Mouse (Mus musculus) megakaryocyte progenitor cell, adult 5-6 weeks (primary cell): Measurements from ENCODE around the gene Rps6kc1. TPM values are rescaled to one million over a fixed set of nuclear protein-coding genes. Genes with fewer than 3 reads are reported as not detected.

Experiments used
- ATAC-seq: replicated peaks from 2 replicates; pipeline ENCODE4 v1.8.0; 2016; ENCODE audit warnings: mild to moderate bottlenecking, moderate TSS enrichment, inconsistent platforms; ENCODE audit not compliant: poor library complexity
- total RNA-seq, 2 experiments: library from RNA; stranded (forward) in 1 of 2; stranded (reverse) in 1 of 2; fragments of 157-497, 149-512 nt in 1 of 2; fragments of 200-1000 nt in 1 of 2; gene quantifications; 2 replicates each; pipeline versions ENCODE4 v1.2.3 to v1.2.4; 2015 to 2017

The Rps6kc1 gene
- total RNA-seq, 2 experiments from 2014 or later: 7.2 to 8.7 TPM

DNA sequence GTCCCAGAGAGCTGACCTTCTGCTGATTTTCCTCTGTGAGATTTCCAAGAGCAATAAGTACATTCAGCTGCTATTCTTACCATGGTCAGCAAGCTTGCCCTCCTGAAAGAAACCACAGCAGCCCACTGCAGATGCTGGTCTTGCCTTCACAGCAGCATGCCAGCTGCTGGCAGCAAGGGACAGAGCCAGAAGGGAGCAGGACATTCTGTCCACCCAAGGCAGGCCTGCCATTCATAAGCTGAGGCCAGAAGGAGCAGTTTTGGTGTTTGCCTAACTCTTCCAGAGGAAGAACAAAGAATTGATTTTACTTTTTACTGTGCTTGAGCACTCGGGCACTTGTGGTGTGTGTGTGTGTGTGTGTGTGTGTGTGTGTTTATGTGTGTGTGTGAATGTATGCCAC is 143.3 kb downstream of the Rps6kc1 start:
- ATAC-seq: no peak

DNA sequence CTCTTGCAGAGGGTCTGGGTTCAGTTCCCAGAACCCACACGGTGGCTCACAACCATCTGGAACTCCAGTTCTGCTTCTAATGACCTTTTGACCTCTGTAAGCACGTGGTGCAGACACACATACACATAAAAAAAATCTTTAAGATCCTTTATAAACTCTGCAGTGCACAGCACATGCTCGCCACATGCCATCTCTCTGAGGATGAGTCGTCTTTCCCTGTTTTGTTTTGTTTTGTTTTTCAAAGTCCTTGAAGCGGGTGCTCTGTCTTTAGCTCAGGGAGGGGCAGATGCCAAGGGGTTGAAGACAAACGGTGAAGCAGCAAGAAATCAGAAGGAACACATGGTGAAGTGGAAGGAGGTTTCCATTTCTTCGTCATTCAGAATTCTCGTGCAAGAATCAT is 143.9 kb downstream of the Rps6kc1 start:
- no peak for ATAC-seq

DNA sequence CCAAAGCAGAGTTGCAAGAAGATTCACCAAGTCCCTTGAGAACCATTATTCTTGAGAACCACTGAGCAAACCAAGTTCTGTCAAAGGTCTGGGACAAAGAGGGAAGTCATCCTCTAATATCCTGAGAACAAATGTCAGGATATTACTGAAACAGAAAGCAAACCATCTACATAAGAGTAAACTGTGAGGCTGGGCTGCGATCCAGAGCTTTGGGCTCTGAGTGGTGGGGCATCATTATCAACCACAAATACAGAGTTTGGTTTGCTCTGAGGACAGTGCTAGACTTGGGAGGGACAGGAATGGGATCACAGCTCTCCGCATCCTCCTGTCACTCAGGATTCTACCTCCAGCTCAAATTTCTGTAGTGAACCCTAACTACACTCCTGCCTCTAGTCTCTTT is 144.8 kb downstream of the Rps6kc1 start:
- ATAC-seq: no peak

DNA sequence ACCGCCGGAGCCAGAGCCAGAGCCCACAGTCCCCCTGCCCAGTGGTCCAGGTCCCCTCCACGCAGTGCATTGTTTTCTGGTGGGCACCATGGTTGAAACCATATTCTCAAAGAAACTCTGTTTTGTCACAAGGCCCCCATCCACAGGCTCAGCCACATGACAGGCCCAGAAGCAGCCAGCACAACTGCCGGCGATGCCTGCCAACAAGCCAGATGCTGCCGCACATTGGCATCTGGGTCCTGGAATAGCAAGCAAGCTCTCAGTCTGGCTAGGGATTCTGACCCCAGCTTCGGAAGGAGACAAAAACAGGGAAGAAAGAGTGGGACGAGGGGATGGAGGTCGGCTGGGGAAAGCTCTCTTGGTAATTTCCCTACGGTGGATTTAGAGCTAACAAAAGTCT is 147.8 kb downstream of the Rps6kc1 start:
- no peak for ATAC-seq

DNA sequence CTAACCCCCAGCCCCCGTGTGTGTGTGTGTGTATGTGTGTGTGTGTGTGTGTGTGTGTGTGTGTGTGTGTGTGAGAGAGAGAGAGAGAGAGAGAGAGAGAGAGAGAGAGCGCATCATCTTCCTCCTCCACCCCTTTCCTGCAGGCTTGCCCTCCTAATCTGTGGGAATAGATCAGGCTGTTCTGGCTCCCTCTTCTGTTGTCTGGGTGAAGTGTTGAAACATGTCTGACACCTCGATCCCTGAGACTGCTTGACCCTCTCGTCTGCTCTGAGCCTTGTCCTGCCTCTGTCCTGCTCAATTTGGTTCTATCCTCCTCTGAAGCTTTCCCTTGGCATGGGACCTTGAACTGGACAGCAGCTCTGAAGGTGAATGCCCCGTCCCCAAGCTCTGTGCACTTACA is 149.8 kb downstream of the Rps6kc1 start:
- ATAC-seq: 0 out of 2 replicates have a peak, but pooled peaks have one; percentile 38

DNA sequence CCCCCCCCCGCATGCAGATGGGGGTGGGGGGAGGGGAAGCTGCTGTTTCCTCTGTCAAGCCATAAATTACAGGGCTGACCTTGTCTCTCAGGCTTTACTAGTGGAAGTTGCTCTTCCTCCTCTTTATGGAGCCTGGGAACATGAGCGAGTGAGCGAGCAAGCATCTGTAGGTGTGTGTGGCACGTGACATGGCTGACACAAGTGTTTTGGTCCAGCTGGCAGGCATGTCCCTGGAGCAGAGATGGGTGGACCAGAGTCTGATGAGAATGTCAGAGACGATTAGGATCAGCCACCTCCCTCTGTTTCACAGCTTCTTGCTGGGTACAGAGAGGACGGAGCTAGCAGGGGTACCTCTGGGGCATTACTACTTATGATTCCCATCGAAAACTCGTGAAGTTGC is 153.7 kb downstream of the Rps6kc1 start:
- no peak for ATAC-seq

DNA sequence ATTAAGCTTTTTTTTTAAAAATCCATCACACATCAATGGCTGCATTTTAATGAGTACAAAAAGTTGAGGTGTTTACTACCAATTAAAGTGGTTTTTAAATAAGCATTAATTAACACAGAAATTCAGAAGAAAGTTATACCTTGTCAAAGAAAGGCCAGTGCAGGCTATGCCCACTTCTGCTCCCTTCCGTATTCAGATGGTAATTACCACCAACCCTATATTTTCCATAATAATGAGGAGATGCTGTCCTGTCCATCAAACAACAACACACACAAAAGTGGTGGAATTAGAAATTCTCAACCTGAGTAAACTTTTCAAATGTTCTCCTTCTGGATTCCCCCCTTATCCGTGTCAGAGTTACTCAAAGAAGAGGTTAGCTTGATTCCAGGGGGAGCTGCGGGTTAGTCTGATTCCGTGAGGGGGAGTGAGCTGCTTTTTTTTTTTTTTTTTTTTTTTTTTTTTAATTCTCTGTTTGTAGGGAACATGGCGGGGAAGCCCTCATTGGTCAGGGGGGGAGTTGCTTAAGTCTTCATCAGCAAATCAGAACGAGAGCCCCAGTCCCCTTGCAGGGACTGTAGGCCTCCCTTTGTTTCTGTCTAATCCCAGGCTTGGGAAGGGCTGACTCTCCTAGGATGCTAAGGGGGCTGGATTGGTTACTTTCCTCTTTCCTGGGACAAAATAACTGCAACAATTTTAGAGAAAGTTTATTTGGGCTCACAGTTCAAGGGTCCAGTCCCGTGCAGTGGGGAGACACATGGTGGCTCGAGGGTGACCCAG is 159.6 kb downstream of the Rps6kc1 start:
- ATAC-seq: no peak

DNA sequence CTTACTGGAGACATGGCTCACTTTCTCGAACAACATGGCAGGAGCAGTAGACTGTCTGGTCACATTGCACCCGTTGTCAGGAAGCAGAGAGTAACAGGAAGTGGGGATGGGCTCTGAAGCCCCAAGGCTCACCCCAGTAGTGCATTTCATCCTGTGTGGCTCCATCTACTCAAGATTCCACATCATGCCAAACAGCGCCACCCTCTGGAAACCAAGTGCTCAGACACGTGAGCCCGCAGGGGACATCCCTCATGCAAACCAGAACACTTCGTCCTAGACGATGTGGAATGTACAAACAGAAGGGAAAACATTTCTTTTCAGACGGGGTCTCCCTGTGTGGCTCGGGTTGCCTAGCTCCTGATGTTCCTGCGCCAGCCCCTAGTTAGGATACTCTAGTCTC is 162.6 kb downstream of the Rps6kc1 start:
- ATAC-seq: no peak

DNA sequence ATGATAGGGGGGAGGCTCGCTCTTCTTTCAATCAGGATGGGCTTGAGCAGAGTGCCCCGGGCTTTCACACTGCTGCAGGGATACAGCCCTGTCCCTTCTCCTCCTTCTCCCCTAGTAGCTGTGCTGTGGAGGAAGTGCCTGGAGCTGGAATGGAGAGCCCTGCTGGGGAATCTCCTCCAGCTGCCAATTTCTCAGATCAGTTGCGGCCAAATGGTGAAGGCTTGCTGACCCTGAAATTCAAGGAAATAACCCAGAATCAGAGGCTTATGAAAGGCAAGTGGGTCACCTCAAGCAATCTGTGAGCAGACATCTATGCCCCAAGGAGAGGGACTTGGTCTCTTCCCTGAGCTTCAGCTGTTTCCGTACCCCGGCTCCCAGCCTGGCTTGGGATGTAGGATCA is 170.1 kb downstream of the Rps6kc1 start:
- no peak for ATAC-seq

DNA sequence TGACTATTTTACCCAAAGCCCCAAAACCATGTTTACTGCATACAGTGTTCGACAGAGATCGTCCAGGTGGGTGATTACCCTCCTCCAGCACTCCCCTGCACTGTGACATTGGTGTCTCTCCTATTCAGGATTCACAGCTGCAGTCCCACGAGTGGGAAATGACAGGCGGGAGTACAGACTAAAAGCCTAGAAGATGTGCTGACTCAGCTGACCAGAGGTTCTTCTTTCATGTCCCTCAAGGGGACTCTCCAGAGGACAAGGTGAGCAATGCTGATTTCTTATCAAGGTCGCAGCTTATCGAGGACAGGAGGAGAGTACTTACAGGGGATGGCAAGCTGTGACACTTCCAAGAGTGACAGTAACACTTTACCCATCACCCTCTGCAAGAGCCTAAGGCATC is 178.8 kb downstream of the Rps6kc1 start:
- ATAC-seq: no peak

DNA sequence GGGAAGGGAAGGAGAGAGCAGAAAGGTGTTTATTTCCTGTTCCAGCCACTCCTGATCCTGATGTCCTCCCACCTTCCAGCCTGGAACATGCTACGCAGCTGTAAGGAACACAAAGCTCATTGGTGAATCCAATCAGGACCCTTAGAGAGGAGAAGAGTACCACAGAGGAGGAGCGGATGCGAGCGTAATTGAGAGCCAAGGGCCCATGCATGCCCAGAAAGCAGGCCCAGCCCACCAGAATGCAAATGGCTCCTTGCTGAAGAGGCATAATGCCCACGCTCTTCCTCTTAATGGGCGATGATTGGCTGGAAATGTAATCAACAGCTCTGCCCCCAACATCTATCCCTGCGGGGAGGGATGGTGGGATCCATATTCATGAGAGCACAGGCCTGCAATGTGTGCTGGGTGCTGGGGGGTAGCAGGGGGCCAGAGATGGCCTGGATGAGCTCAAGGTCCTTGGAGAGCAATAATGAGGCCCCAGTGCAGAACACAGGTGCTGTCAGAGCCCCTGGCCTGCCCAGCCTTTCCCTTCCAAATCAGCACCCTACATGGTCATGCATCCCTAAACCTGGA is 182.0 kb downstream of the Rps6kc1 start:
- ATAC-seq: no peak

DNA sequence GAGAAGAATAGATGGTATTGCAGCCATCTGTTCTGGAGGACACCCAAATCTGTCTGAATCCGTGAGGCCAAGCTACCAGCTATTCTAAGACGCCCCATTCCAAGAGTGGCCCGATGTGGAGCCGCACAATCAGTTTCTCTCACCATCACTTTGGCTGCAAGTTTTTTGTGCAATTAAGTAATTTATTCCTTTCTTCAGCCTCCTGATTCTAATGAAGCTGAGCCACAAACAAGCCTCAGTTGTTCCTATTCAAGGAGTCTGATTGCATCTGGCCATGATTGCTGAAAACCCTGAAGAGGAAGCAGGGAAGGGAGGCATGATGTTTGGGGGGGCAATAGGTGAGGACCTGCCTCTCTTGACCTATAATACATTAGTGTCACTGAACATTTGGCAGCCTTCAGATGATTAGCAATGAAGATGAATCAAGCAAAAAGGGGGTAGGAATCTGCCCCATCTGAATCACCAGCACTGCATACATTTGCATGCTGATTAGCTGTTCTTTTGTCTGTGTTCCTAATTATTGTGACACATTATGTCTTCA is 183.4 kb downstream of the Rps6kc1 start:
- ATAC-seq: no peak

DNA sequence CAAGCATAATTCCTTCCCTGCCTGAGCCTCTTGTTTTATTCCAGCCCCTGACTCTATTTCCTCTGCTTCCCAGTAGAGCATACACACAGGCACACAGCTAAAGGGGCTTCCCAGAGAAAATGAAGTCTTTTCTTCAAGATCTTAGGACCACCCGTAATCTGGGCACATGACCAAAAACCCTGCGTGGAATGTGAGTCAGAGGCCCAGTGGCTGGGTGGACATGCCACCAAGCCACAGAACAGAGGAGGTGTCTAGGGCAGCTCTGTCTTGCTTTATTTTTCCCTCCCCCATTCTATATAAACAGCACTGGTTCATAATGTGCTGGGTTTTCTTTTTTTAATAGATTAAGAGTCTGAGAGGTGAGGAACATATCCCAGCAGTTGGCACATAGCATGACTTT is 184.2 kb downstream of the Rps6kc1 start:
- ATAC-seq: no peak

DNA sequence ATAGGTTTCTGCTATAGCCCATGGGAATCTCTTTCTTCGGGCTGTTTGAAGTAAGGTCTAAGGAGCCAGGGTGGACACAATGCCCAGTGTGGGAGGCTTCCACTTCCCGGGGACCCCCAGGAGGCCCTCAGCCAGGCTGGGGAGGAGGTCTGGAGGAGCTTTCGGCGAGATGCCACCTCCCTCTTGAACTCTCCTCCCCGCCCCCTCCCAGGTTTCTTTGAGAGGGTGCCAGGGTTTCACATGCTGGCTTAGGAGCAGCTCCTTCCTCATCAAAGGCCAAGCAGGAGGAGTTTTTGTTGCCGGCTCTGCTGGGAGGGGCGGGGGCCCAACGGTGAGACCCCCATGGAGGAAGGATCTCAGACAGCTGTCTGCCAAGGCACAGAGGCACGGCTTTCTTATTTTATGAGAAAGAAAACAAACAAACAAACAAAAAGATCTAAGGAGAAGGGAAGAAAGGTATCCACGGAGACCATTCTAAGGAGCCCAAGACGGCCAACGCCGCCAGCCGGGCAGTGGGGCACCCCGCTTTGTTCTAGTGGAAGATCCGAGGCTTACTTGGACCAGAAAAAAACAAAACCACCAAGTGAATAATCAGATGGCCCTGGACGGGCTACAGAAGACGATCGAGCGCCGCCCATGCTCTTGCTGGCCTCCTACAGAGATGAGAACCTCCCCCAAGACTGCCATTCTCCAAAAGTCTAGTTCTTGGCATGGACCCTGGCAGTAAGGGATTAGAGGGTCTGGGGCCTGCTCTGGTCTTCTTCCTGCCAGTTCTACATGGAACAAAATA is 186.8 kb downstream of the Rps6kc1 start:
- no peak for ATAC-seq

DNA sequence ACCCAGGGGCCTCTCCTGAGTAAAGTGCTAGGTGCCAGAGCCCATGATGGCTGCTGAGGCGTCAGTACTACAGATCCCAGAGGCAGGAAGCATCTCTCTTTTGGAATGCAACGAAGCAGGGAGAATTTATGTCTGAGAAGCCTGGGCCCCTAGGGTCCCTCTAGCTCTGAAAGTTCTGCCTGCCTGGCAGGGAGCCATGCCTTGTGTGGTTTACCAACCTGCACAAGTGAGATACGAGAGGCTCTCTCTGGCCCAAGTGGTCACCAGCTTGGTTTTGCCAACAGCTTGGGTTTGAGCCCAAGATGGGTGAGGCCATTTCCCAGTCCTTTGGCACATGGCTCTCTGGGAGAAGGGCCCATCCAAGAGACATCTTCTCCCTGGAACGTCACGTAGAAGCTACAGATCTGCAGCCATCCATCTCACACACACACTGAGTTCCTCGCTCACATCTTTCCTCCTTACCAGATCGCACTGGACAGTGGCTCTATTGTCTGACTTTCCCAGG is 187.6 kb downstream of the Rps6kc1 start:
- no peak for ATAC-seq

DNA sequence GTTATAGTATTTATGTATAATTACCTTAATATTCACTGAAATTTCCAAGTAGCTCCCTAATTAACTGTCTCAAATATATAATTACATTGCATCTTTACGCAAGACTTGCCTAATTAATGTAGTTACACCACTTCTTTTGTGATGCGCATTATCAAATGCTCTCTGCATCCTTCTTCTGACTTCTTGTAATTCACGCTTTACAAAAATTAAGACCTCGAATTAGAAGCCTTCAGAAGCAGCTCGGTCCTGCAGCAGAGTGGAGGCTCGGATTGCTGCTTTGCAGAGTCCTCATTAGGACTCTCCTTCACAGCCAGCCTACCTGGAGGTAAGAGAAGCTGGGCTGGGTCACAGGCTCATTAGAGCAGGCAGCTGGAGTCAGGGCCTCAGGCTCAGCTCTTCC is 197.7 kb downstream of the Rps6kc1 start:
- no peak for ATAC-seq

DNA sequence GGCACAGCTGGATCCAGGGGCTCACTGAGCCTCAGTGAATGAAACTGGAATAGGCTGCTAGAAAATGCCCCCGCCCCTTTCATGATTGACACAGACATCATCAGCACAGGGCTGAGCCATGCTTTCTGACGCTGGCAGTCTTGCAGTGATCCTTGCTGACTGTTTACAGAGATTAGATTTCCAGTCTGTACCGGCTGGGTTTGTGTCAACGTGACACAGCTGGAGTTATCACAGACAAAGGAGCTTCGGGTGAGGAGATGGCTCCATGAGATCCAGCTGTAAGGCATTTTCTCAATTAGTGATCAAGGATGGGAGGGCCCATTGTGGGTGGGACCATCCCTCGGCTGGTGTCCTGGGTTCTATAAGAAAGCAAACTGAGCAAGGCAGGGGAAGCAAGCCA is 214.0 kb downstream of the Rps6kc1 start:
- no peak for ATAC-seq

DNA sequence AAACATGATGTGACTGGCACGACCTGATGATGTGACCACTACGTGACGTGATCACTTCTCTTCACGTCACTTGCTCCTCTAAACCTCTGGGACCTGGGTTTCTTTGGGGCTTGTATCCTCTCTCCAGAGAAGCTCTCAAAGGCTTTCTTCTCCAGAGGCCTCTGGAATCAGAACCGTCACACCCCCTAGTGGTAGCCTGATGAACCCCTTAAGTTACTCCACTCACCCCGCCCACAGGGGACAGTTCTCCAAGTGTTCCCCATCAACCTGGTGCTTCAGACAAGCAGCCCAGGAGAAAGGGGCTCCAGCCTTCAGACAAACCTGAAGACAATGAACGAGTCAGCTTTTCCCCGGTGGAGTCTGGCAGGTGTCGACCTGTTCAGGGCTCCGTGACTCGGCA is 216.0 kb downstream of the Rps6kc1 start:
- ATAC-seq: peak; percentile 71

DNA sequence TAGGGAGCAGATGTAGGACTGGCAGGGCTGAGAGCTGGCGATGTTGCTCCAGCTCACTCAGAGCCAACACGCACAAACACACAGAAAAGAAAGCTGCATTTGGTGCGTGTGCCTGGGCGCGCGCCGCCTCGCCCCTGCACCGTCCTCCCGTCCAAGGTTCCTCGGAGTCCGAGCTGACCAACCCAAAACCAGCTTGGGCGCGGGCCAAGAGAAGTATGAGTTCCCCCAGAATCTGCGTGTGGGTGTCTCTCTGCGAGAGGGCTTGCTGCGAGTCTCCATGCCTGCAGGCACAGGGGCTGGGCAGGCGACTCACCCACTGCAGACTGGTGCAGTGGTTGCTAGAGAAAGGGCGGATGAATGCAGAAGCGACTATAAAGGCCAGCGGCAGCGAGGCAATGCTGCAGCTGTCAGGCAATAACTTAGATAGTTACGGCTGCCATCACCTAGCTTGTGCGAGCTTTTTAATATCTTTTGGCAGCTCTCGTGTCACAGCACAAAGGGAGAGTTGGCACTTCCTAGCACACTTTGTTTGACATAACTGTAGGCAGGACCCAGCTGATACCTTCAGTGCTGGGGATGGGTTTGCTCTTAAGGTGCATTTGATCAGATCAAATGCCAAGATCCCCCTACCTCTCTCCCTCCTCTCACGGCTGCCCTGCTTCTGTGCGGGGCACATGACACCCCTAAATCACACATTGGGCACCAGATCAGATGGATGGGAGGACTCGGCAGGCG is 220.9 kb downstream of the Rps6kc1 start:
- ATAC-seq: no peak

DNA sequence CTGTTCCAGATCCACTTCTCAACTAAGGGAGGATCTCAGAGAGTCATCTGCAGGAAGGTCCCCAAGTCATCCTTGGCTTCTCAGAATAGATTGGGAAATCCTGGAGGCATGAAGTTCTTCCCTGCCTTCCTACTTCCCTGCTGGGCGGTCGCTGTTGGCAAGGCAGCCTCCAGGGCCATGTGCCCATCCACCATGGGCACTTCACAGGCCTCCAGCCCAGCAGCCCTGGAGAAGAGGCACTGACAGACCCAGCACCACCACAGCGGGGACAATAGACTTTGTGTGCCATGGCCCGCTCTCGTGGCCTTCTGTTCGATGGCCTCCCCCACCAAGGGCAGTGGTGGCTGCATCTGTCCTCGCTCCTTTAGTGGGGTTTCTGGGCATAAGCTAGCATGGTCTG is 228.5 kb downstream of the Rps6kc1 start:
- ATAC-seq: no peak
